In the genomic region with DNA sequence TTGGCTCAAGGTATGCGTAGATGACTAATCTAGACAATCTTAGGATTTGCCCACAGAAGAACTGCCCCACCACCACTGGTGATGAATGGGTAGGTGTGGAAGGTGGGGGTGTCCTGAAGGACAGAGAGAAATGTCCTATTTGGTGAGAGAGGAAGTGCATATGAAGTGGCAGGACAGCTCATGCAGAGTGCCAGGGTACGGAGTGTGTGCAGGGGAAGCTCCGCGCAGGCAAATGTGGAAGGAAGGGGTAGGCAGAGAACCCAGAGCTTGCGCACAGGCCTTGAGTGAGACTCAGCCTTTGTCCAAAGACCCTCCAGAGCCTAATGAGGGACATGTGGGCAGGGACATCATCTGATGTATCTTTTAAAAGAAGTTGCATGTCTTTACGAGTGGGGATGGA, we compare ENCODE assay signal across 25 mouse cellular contexts.
"Had no signal": no experiment of that assay in that cellular context is flagged by ENCODE, and none has a peak within 500 bp of the region (broad histone marks: within the 10 kb centered on the region; RNA-seq: fewer than 3 reads in every experiment).

No protein-coding gene starts in this region.

- H3K4me1 ChIP-seq: liver, embryonic 15.5 days; midbrain, embryonic 13.5 days; neural tube, embryonic 12.5 days; neural tube, embryonic 15.5 days had no signal

- H3K9me3 ChIP-seq: kidney, embryonic 15.5 days; limb, embryonic 12.5 days; limb, embryonic 15.5 days; liver, embryonic 12.5 days; liver, embryonic 15.5 days; megakaryocyte, embryonic 14.5 days; midbrain, embryonic 10.5 days; midbrain, embryonic 13.5 days; neural tube, embryonic 12.5 days; neural tube, embryonic 15.5 days; stomach, embryonic 15.5 days had no signal

- H3K9ac ChIP-seq: kidney, embryonic 15.5 days; limb, embryonic 12.5 days; limb, embryonic 15.5 days; liver, embryonic 12.5 days; liver, embryonic 15.5 days; midbrain, embryonic 13.5 days; neural tube, embryonic 12.5 days; neural tube, embryonic 15.5 days; stomach, embryonic 15.5 days had no signal

- H3K27ac ChIP-seq: kidney, embryonic 15.5 days; left cerebral cortex, adult 2 months; limb, embryonic 12.5 days; limb, embryonic 15.5 days; liver, embryonic 12.5 days; liver, embryonic 15.5 days; midbrain, embryonic 10.5 days; midbrain, embryonic 13.5 days; neural tube, embryonic 12.5 days; neural tube, embryonic 15.5 days; stomach, embryonic 15.5 days had no signal

- H3K4me2 ChIP-seq: kidney, embryonic 15.5 days; limb, embryonic 12.5 days; limb, embryonic 15.5 days; liver, embryonic 12.5 days; liver, embryonic 15.5 days; midbrain, embryonic 13.5 days; neural tube, embryonic 12.5 days; neural tube, embryonic 15.5 days; stomach, embryonic 15.5 days had no signal

- H3K4me3 ChIP-seq: kidney, embryonic 15.5 days; left cerebral cortex, adult 2 months; limb, embryonic 12.5 days; limb, embryonic 15.5 days; liver, embryonic 12.5 days; liver, embryonic 15.5 days; megakaryocyte, embryonic 14.5 days; midbrain, embryonic 10.5 days; midbrain, embryonic 13.5 days; neural tube, embryonic 12.5 days; neural tube, embryonic 15.5 days; stomach, embryonic 15.5 days had no signal

- H3K36me3 ChIP-seq: kidney, embryonic 15.5 days; limb, embryonic 12.5 days; limb, embryonic 15.5 days; liver, embryonic 15.5 days; midbrain, embryonic 10.5 days; midbrain, embryonic 13.5 days; neural tube, embryonic 12.5 days; neural tube, embryonic 15.5 days; stomach, embryonic 15.5 days had no signal

- ATAC-seq: liver, embryonic 12.5 days; midbrain, embryonic 13.5 days had no signal

- H3K27me3 ChIP-seq: kidney, embryonic 15.5 days; limb, embryonic 12.5 days; limb, embryonic 15.5 days; liver, embryonic 12.5 days; liver, embryonic 15.5 days; megakaryocyte, embryonic 14.5 days; midbrain, embryonic 13.5 days; neural tube, embryonic 12.5 days; neural tube, embryonic 15.5 days; stomach, embryonic 15.5 days had no signal

- DNase-seq: kidney, adult 11 months; kidney, adult 8-10 months; kidney, postnatal 10 days; kidney, postnatal 36 days; layer of hippocampus, postnatal 36 days; left cerebral cortex, postnatal 4 days; lung, adult 2 months; lung, postnatal 14 days; lung, postnatal 4 days; retina, postnatal 1 day; right cerebral cortex, postnatal 25 days; spleen, adult 18-20 months; thymus, postnatal 25 days had no signal
